Mouse (Mus musculus) heart, adult 2 months (tissue): ENCODE results near the gene Mpp3.

ENCODE experiments used
- CTCF ChIP-seq: fragments of 200-600 bp; IDR thresholded peaks from 2 replicates; pipeline ENCODE4 v1.8.1; 2022; ENCODE audit warnings: antibody characterized with exemption, mild to moderate bottlenecking, moderate library complexity
- EP300 ChIP-seq: fragments of 200-500 bp; IDR thresholded peaks from 2 replicates; pipeline ENCODE4 v1.6.1; 2011; ENCODE audit warnings: low read depth, low read length, control low read depth; ENCODE audit not compliant: insufficient read depth

DNA sequence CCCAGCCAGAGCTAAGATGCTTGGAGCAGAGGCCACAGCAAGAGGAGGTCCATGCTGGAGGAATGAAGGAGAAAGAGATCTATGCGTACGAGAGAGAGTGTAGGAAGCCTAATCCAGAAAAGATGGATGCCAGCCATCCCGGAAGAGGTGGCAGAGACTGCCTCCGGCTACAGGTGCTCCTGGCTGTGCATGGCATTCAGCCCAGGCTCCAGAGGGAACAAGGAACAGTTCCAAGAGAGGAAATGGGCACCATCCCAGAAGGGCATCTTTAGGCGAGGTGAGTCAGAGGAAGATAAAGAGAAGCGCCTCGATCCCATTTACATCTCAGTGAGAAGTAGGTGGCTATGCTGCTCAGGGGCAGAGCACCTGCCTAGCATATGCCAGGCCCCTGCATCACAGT is 2.9 kb upstream of the Mpp3 start:
- TF ChIP-seq EP300 (no peak), CTCF (no peak)
